In genomic region chr9:82955267-82955666, GRCm38 (mm10) we compare ENCODE assay signal across 16 mouse cellular contexts. TPM values are rescaled to one million over a fixed set of nuclear protein-coding genes. Genes with fewer than 3 reads are reported as not detected.
A peak's percentile ranks its signal among the peaks of the same experiment; 100 is the strongest.
DNase-seq lines count a peak whose midpoint lies in the region; ATAC-seq and TF ChIP-seq lines count a peak whose summit lies in the region.
"Had no signal": no experiment of that assay in that cellular context is flagged by ENCODE, and none has a peak within 500 bp of the region (broad histone marks: within the 10 kb centered on the region; RNA-seq: fewer than 3 reads in every experiment).

No protein-coding gene starts in this region.

- intact Hi-C loops in left cerebral cortex, adult 2 months (cut with DNase I): no loop called here
- intact Hi-C loops in left cerebral cortex, postnatal 10 days (cut with DNase I): no loop called here

- DNase-seq in forebrain, postnatal 0 days: peak; percentile 16
- no peak for DNase-seq in left cerebral cortex, adult 2 months (ENCODE audit: extremely low spot score in 1 of 2, low spot score in 2 of 2)
- no peak for DNase-seq in left cerebral cortex, postnatal 10 days (ENCODE audit: extremely low spot score in 1 of 2, low spot score in 2 of 2)
- DNase-seq in A20 (ENCODE audit: low read depth, low spot score): peak; percentile 36
- DNase-seq in embryonic facial prominence, embryonic 14.5 days (ENCODE audit: low spot score): peak; percentile 48
- no peak for DNase-seq in thymus, postnatal 4 days
- DNase-seq: adrenal gland, postnatal 14 days; gastrocnemius, postnatal 10 days; lung, postnatal 14 days; spleen, adult 18-20 months had no signal

- H3K4me1 ChIP-seq in forebrain, postnatal 0 days (ENCODE audit: insufficient read depth): no peaks in the 10 kb centered on the region
- H3K4me1 ChIP-seq in forebrain, embryonic 15.5 days: no peaks in the 10 kb centered on the region
- H3K4me1 ChIP-seq in embryonic facial prominence, embryonic 14.5 days (ENCODE audit: control insufficient read depth, insufficient read depth, low read length): no peaks in the 10 kb centered on the region; the same call in 1 of the 2 replicates
- H3K4me1 ChIP-seq: hindbrain, embryonic 12.5 days; kidney, embryonic 15.5 days; limb, embryonic 12.5 days had no signal

- no peak for ATAC-seq in forebrain, postnatal 0 days
- ATAC-seq in forebrain, embryonic 15.5 days (replicated peaks): no peak
- ATAC-seq in embryonic facial prominence, embryonic 14.5 days (ENCODE audit: low read depth): no peak
- no peak for ATAC-seq in inflammation-experienced regulatory T-cells, adult 6 months

- H3K36me3 ChIP-seq in forebrain, postnatal 0 days (ENCODE audit: insufficient read depth): peaks cover 24% of the 10 kb centered on the region
- peaks cover 36% of the 10 kb centered on the region for H3K36me3 ChIP-seq in forebrain, embryonic 15.5 days
- peaks cover 40% of the 10 kb centered on the region for H3K36me3 ChIP-seq in embryonic facial prominence, embryonic 14.5 days (ENCODE audit: control insufficient read depth, insufficient read depth, low read length)

- peak; percentile 55 for TF ChIP-seq CTCF in forebrain, postnatal 0 days (IDR thresholded peaks at IDR 0.05; ENCODE audit: low read depth)
- peak; percentile 47 for TF ChIP-seq CTCF in left cerebral cortex, adult 2 months (IDR thresholded peaks at IDR 0.05)

- H3K4me2 ChIP-seq in forebrain, postnatal 0 days (ENCODE audit: low read depth): no peak overlapping the region
- H3K4me2 ChIP-seq in forebrain, embryonic 15.5 days (replicated peaks): no peak overlapping the region
- no peak overlapping the region for H3K4me2 ChIP-seq in embryonic facial prominence, embryonic 14.5 days (ENCODE audit: low read depth, low read length)
- H3K4me2 ChIP-seq: heart, embryonic 11.5 days; hindbrain, embryonic 12.5 days; kidney, embryonic 15.5 days; limb, embryonic 12.5 days had no signal

- no peak overlapping the region for H3K4me3 ChIP-seq in forebrain, postnatal 0 days (ENCODE audit: low read depth, low read length)
- H3K4me3 ChIP-seq in forebrain, embryonic 15.5 days: no peak overlapping the region
- no peak overlapping the region for H3K4me3 ChIP-seq in left cerebral cortex, adult 2 months
- no peak overlapping the region for H3K4me3 ChIP-seq in embryonic facial prominence, embryonic 14.5 days (ENCODE audit: low read depth, low read length)
- H3K4me3 ChIP-seq: hindbrain, embryonic 12.5 days; kidney, embryonic 15.5 days; limb, embryonic 12.5 days had no signal

- H3K27me3 ChIP-seq in forebrain, postnatal 0 days (ENCODE audit: insufficient read depth, low read length): no peaks in the 10 kb centered on the region
- no peaks in the 10 kb centered on the region for H3K27me3 ChIP-seq in forebrain, embryonic 15.5 days
- H3K27me3 ChIP-seq in embryonic facial prominence, embryonic 14.5 days (replicated peaks; ENCODE audit: control insufficient read depth, insufficient read depth, low read length): no peaks in the 10 kb centered on the region
- H3K27me3 ChIP-seq: hindbrain, embryonic 12.5 days; kidney, embryonic 15.5 days; limb, embryonic 12.5 days had no signal

- no peaks in the 10 kb centered on the region for H3K9me3 ChIP-seq in forebrain, postnatal 0 days (ENCODE audit: low read length)
- no peaks in the 10 kb centered on the region for H3K9me3 ChIP-seq in forebrain, embryonic 15.5 days
- H3K9me3 ChIP-seq in embryonic facial prominence, embryonic 14.5 days (ENCODE audit: control insufficient read depth, low read length): no peaks in the 10 kb centered on the region
- H3K9me3 ChIP-seq: hindbrain, embryonic 12.5 days; kidney, embryonic 15.5 days; limb, embryonic 12.5 days had no signal

- H3K27ac ChIP-seq in forebrain, postnatal 0 days (ENCODE audit: low read depth, low read length): no peak overlapping the region
- H3K27ac ChIP-seq in forebrain, embryonic 15.5 days (replicated peaks): no peak overlapping the region
- H3K27ac ChIP-seq in left cerebral cortex, adult 2 months: no peak overlapping the region
- no peak overlapping the region for H3K27ac ChIP-seq in embryonic facial prominence, embryonic 14.5 days (replicated peaks; ENCODE audit: low read depth, low read length)
- H3K27ac ChIP-seq: hindbrain, embryonic 12.5 days; kidney, embryonic 15.5 days; limb, embryonic 12.5 days had no signal

- no peak overlapping the region for H3K9ac ChIP-seq in forebrain, postnatal 0 days
- no peak overlapping the region for H3K9ac ChIP-seq in forebrain, embryonic 15.5 days (replicated peaks)
- H3K9ac ChIP-seq in embryonic facial prominence, embryonic 14.5 days (ENCODE audit: low read depth, low read length): no peak overlapping the region
- H3K9ac ChIP-seq: hindbrain, embryonic 12.5 days; kidney, embryonic 15.5 days; limb, embryonic 12.5 days had no signal

- 75% methylated on average over 4 of the region's 4 CpGs for WGBS in forebrain, postnatal 0 days
- 76% methylated on average over 4 of the region's 4 CpGs for WGBS in forebrain, embryonic 15.5 days
- 56% methylated on average over 4 of the region's 4 CpGs for WGBS in embryonic facial prominence, embryonic 14.5 days

RNA-seq across cellular contexts. Expression of gene Phip, which starts 20.0 kb away (rescaled TPM):
- 59.2 and 91.2 TPM in 2 replicates for total RNA-seq in forebrain, postnatal 0 days (2014; rRNA removed)
- 24.1 and 40.0 TPM in 2 replicates for polyA plus RNA-seq in forebrain, postnatal 0 days (2015; fragmentation: Nextera tagmentation; extraction: Ambion mirVana)
- 143 and 154 TPM in 2 replicates for polyA plus RNA-seq in forebrain, embryonic 15.5 days (2015; fragmentation: Nextera tagmentation; extraction: Ambion mirVana)
- 10 to 100 TPM; 76.6 to 78.7 TPM for total RNA-seq in left cerebral cortex, adult 2 months (2021)
- total RNA-seq in left cerebral cortex, postnatal 10 days (2021): 10 to 100 TPM; 55.8 to 59.5 TPM
- 72.8 and 81.4 TPM in 2 replicates for polyA plus RNA-seq in embryonic facial prominence, embryonic 14.5 days (2014; fragmentation: Nextera tagmentation; extraction: Ambion mirVana)
- polyA plus RNA-seq in inflammation-experienced regulatory T-cells, adult 6 months (2017; shearing (Covaris generic)): 100 to 1,000 TPM in 2 of 3 experiments, 10 to 100 TPM in 1; 64.1 to 112 (median 102) TPM

Comparison
In these comparisons a context has a peak if more than half of its experiments do, and no peak if none do; other contexts are left out.
1. DNase-seq: peak in forebrain, postnatal 0 days (single experiment), A20 (single experiment) and embryonic facial prominence, embryonic 14.5 days (single experiment); none in left cerebral cortex, adult 2 months (0 of 2), left cerebral cortex, postnatal 10 days (0 of 2) and thymus, postnatal 4 days (single experiment).